Mouse (Mus musculus) embryonic fibroblast, embryonic 13.5 days (primary cell): Measurements from ENCODE around the gene Laptm5.

Experiments used
- CTCF ChIP-seq: IDR thresholded peaks from 2 replicates; pipeline ENCODE4 v1.5.1; 2011; ENCODE audit warnings: mild to moderate bottlenecking, control low read depth, low read length, moderate library complexity, borderline replicate concordance; ENCODE audit not compliant: insufficient read depth
- POLR2A ChIP-seq: IDR thresholded peaks from 2 replicates; pipeline ENCODE4 v1.6.1; 2011; ENCODE audit warnings: low read depth, mild to moderate bottlenecking, control low read depth, low read length, moderate library complexity

GRCm38 (mm10) chr4:130900746-130901145 is 12.2 kb upstream of the Laptm5 start:
- no peak for TF ChIP-seq POLR2A
- TF ChIP-seq CTCF = no peak
